Mouse (Mus musculus) thymus, postnatal 14 days (tissue): Measurements from ENCODE around the gene Vmn1r113.
"Not testable (repeated sequence)": the region's sequence is repeated elsewhere in the genome, so short reads cannot be mapped to it uniquely, and the experiment has no call there.

Experiments used
- DNase-seq: peaks from one replicate; pipeline ENCODE4 v3.0.0; 2021

The Vmn1r113 gene

GRCm38 (mm10) chr7:20786985-20787384, at the start of gene Vmn1r113:
Gene Vmn1r113, plus strand, starts transcription at chr7:20787285.
- not testable (repeated sequence) for DNase-seq

GRCm38 (mm10) chr7:20770885-20771284, 16.2 kb upstream of the Vmn1r113 start, which contains the start of gene Vmn1r112:
Gene Vmn1r112, plus strand, starts transcription at chr7:20771185.
- not testable (repeated sequence) for DNase-seq

- not testable (repeated sequence) for DNase-seq
These were observed 25.0 kb downstream of the Vmn1r113 start, which contains the start of gene Vmn1r114 for GRCm38 (mm10) chr7:20812086-20812485. Gene Vmn1r114, minus strand, starts transcription at chr7:20812186.
